Comparison of ENCODE assay signal across 8 mouse cellular contexts in the genomic region with DNA sequence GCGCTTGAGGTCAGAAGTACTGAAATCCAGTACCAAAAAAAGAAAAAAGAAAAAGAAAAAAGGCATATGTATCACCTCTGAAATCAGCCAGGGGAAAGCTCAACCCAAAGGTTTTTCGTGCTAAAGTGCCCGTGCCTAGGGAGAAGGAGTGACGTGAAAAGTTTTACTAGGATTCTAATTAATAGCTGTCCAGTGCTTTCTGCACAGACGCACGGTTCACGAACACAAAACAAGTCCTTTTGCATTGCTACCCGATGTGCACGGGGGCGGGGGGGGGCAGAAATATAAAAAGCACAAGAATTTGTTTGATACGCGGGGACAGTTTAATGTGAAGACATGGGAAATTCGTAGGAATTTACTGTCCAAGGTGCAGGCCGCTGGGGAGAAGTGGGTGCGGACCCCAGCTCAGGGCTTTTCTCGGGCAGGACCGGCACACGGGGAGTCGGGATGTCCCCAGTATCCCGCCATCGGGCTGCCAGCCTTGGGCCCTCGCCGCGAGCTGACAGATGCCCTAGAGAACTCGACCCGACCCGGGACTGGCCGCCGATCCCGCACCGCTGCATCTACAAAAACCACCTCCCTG. TPM values are rescaled to one million over a fixed set of nuclear protein-coding genes. Genes with fewer than 3 reads are reported as not detected.
DNase-seq lines count a peak whose midpoint lies in the region; ATAC-seq lines count a peak whose summit lies in the region.

No protein-coding gene starts in this region.

- no peaks in the 10 kb centered on the region for H3K36me3 ChIP-seq in hindbrain, embryonic 15.5 days

- peak; percentile 19 for DNase-seq in kidney, adult 9 months
- DNase-seq in kidney, postnatal 25 days = no peak
- peak; percentile 5 for DNase-seq in c-Kit-positive CD71-positive TER-119-negative erythroid progenitor cells, embryonic 14.5 days (ENCODE audit: low read depth)
- DNase-seq in spleen, adult 18-20 months = no peak
- DNase-seq in cerebellum, postnatal 4 days (ENCODE audit: low spot score in 2 of 2) = no peak
- DNase-seq in embryo, embryonic 11 days = no peak

- H3K4me2 ChIP-seq in hindbrain, embryonic 15.5 days = peak overlapping the region; percentile 93

- ATAC-seq in hindbrain, embryonic 15.5 days (ENCODE audit: low FRiP score, low read depth) = peak; percentile 73; the same call in 1 of the 2 replicates
- 0 out of 2 replicates have a peak, but pooled peaks have one; percentile 6 for ATAC-seq in megakaryocyte-erythroid progenitor cell, adult 5-6 weeks (replicated peaks; ENCODE audit: low FRiP score, low TSS enrichment, poor library complexity, severe bottlenecking)

- peak overlapping the region; percentile 74 for H3K27ac ChIP-seq in hindbrain, embryonic 15.5 days (replicated peaks)

- peak overlapping the region; percentile 89 for H3K9ac ChIP-seq in hindbrain, embryonic 15.5 days

- peaks cover 12% of the 10 kb centered on the region for H3K4me1 ChIP-seq in hindbrain, embryonic 15.5 days (replicated peaks)

- no peaks in the 10 kb centered on the region for H3K27me3 ChIP-seq in hindbrain, embryonic 15.5 days

- peak overlapping the region; percentile 87 for H3K4me3 ChIP-seq in hindbrain, embryonic 15.5 days

- H3K9me3 ChIP-seq in hindbrain, embryonic 15.5 days = no peaks in the 10 kb centered on the region

- WGBS in hindbrain, embryonic 15.5 days = under 1% methylated on average over 31 of the region's 31 CpGs

RNA-seq across cellular contexts. Expression of a gene that starts 0.4 kb away (rescaled TPM):
- 5.7 and 7.1 TPM in 2 replicates for polyA plus RNA-seq in hindbrain, embryonic 15.5 days (2015; fragmentation: Nextera tagmentation; extraction: Ambion mirVana)
- 4.5 and 6.2 TPM in 2 replicates for total RNA-seq in megakaryocyte-erythroid progenitor cell, adult 5-6 weeks (2014; fragmentation: Nextera tagmentation)
- 2.6 and 5.2 TPM in 2 replicates for total RNA-seq in megakaryocyte-erythroid progenitor cell, adult 5-6 weeks (2017)

RNA-seq across cellular contexts. Expression of a gene that starts 38.8 kb away (rescaled TPM):
- not detected in 2 replicates for polyA plus RNA-seq in hindbrain, embryonic 15.5 days (2015; fragmentation: Nextera tagmentation; extraction: Ambion mirVana)
- total RNA-seq in megakaryocyte-erythroid progenitor cell, adult 5-6 weeks (2014; fragmentation: Nextera tagmentation) = not detected in 2 replicates
- total RNA-seq in megakaryocyte-erythroid progenitor cell, adult 5-6 weeks (2017) = not detected in 2 replicates

RNA-seq across cellular contexts. Expression of a gene that starts 45.8 kb away (rescaled TPM):
- polyA plus RNA-seq in hindbrain, embryonic 15.5 days (2015; fragmentation: Nextera tagmentation; extraction: Ambion mirVana) = 162 and 169 TPM in 2 replicates
- total RNA-seq in megakaryocyte-erythroid progenitor cell, adult 5-6 weeks (2014; fragmentation: Nextera tagmentation) = 125 and 167 TPM in 2 replicates
- total RNA-seq in megakaryocyte-erythroid progenitor cell, adult 5-6 weeks (2017) = 82.0 and 92.6 TPM in 2 replicates

RNA-seq across cellular contexts. Expression of a gene that starts 55.3 kb away (rescaled TPM):
- polyA plus RNA-seq in hindbrain, embryonic 15.5 days (2015; fragmentation: Nextera tagmentation; extraction: Ambion mirVana) = 90.7 and 91.6 TPM in 2 replicates
- 32.1 and 32.8 TPM in 2 replicates for total RNA-seq in megakaryocyte-erythroid progenitor cell, adult 5-6 weeks (2014; fragmentation: Nextera tagmentation)
- 23.8 and 41.1 TPM in 2 replicates for total RNA-seq in megakaryocyte-erythroid progenitor cell, adult 5-6 weeks (2017)

Comparison
In these comparisons a context has a peak if more than half of its experiments do, and no peak if none do; other contexts are left out.
1. DNase-seq: peak in kidney, adult 9 months (single experiment) and c-Kit-positive CD71-positive TER-119-negative erythroid progenitor cells, embryonic 14.5 days (single experiment); none in kidney, postnatal 25 days (0 of 2), spleen, adult 18-20 months (0 of 2), cerebellum, postnatal 4 days (0 of 2) and embryo, embryonic 11 days (single experiment).